Mouse (Mus musculus) lung, embryonic 14.5 days (tissue): ENCODE measurements around the gene Usp37. TPM values are rescaled to one million over a fixed set of nuclear protein-coding genes. Genes with fewer than 3 reads are reported as not detected.
A peak's percentile ranks its signal among the peaks of the same experiment; 100 is the strongest.

Source experiments
- ATAC-seq: fragments of 200-750 bp; cut with Nextera tagmentation; 2 replicates; pipeline ENCODE4 v1.8.0; 2017; ENCODE audit warnings: mild to moderate bottlenecking, moderate TSS enrichment, moderate library complexity; ENCODE audit not compliant: insufficient read depth
- DNase-seq: peaks from one replicate; pipeline ENCODE4 v3.0.0-alpha.2; 2015
- H3K27ac ChIP-seq: fragments of 300-500 bp; sonication (generic); 2 replicates; pipeline ENCODE4 v1.5.1; 2014; ENCODE audit warnings: low read depth, mild to moderate bottlenecking, moderate library complexity
- H3K27me3 ChIP-seq: fragments of 300-500 bp; sonication (generic); 2 replicates; pipeline ENCODE4 v1.6.1; 2014; ENCODE audit warnings: low read length, control low read depth; ENCODE audit not compliant: insufficient read depth
- H3K36me3 ChIP-seq: fragments of 300-500 bp; sonication (generic); 2 replicates; pipeline ENCODE4 v1.6.1; 2014; ENCODE audit warnings: control low read depth; ENCODE audit not compliant: insufficient read depth
- H3K4me1 ChIP-seq: fragments of 300-500 bp; sonication (generic); 2 replicates; pipeline ENCODE4 v1.6.1; 2014; ENCODE audit warnings: antibody characterized with exemption, control low read depth; ENCODE audit not compliant: insufficient read depth
- H3K4me2 ChIP-seq: fragments of 300-500 bp; sonication (generic); 2 replicates; pipeline ENCODE4 v1.6.1; 2014; ENCODE audit warnings: mild to moderate bottlenecking
- H3K4me3 ChIP-seq: fragments of 300-500 bp; sonication (generic); 2 replicates; pipeline ENCODE4 v1.5.1; 2014; ENCODE audit warnings: low read depth, low read length
- H3K9ac ChIP-seq: fragments of 300-500 bp; sonication (generic); 2 replicates; pipeline ENCODE4 v1.6.1; 2014
- H3K9me3 ChIP-seq: fragments of 300-500 bp; sonication (generic); 2 replicates; pipeline ENCODE4 v1.6.1; 2016; ENCODE audit warnings: low read depth, low read length, control low read depth
- CTCF ChIP-seq: IDR thresholded peaks from 2 replicates; pipeline ENCODE4 v1.5.1; 2016; ENCODE audit warnings: antibody characterized with exemption, low read depth
- WGBS: fragments of 180-500 bp; shearing (Covaris S2); extraction: QIAGEN DNeasy Blood & Tissue Kit; methylation state at CpG from one replicate; pipeline ENCODE4 v1.1.7; 2014; 5-methylcytosine and 5-hydroxymethylcytosine counted together
- polyA plus RNA-seq: library from polyadenylated mRNA; unstranded; fragments of >200 nt; fragmentation: Nextera tagmentation; extraction: Ambion mirVana; gene quantifications from 2 replicates; pipeline ENCODE4 v1.2.1, GENCODE M21; 2014

The Usp37 gene
- polyA plus RNA-seq, 1 experiment from 2014 or later = 40.4 TPM

GRCm38 (mm10) chr1:74433220-74433619, 110.9 kb downstream of the Usp37 start:
- no peak for TF ChIP-seq CTCF
- no peaks in the 10 kb centered on the region for H3K9me3 ChIP-seq
- no peak overlapping the region for H3K9ac ChIP-seq
- H3K4me2 ChIP-seq = no peak overlapping the region
- no peak for ATAC-seq
- H3K4me3 ChIP-seq = no peak overlapping the region
- H3K27ac ChIP-seq = no peak overlapping the region
- DNase-seq = no peak
- H3K27me3 ChIP-seq = no peaks in the 10 kb centered on the region
- WGBS = 83% methylated on average over 6 of the region's 6 CpGs
- no peaks in the 10 kb centered on the region for H3K4me1 ChIP-seq
- peaks cover 43% of the 10 kb centered on the region for H3K36me3 ChIP-seq

- H3K4me3 ChIP-seq = no peak overlapping the region
- no peak overlapping the region for H3K9ac ChIP-seq
- H3K9me3 ChIP-seq = no peaks in the 10 kb centered on the region
- WGBS = 65% methylated on average over 7 of the region's 7 CpGs
- H3K4me2 ChIP-seq = no peak overlapping the region
- H3K27me3 ChIP-seq = no peaks in the 10 kb centered on the region
- no peaks in the 10 kb centered on the region for H3K4me1 ChIP-seq
- DNase-seq (no peak), ATAC-seq (no peak)
- H3K36me3 ChIP-seq = no peaks in the 10 kb centered on the region
- H3K27ac ChIP-seq = no peak overlapping the region
- TF ChIP-seq CTCF = no peak
Observed at GRCm38 (mm10) chr1:74425845-74426244, 118.2 kb downstream of the Usp37 start.

GRCm38 (mm10) chr1:74423147-74423546, 120.9 kb downstream of the Usp37 start:
- H3K9me3 ChIP-seq = no peaks in the 10 kb centered on the region
- 17% methylated on average over 8 of the region's 8 CpGs for WGBS

GRCm38 (mm10) chr1:74419440-74419794, 124.7 kb downstream of the Usp37 start:
- H3K4me2 ChIP-seq = no peak overlapping the region
- TF ChIP-seq CTCF = no peak
- no peaks in the 10 kb centered on the region for H3K27me3 ChIP-seq
- no peak for ATAC-seq
- no peak overlapping the region for H3K4me3 ChIP-seq
- H3K27ac ChIP-seq = no peak overlapping the region
- WGBS = 35% methylated on average over 9 of the region's 9 CpGs
- no peak overlapping the region for H3K9ac ChIP-seq
- no peak for DNase-seq
- H3K36me3 ChIP-seq = no peaks in the 10 kb centered on the region
- no peaks in the 10 kb centered on the region for H3K4me1 ChIP-seq
- H3K9me3 ChIP-seq = no peaks in the 10 kb centered on the region

More at GRCm38 (mm10) chr1:74423147-74423546, 120.9 kb downstream of the Usp37 start:
- Histone ChIP-seq H3K36me3 (no peaks in the 10 kb centered on the region), H3K4me1 (no peaks in the 10 kb centered on the region), H3K9ac (no peak overlapping the region), H3K4me3 (no peak overlapping the region), H3K27me3 (no peaks in the 10 kb centered on the region), H3K27ac (no peak overlapping the region; the same call in 1 of the 2 replicates), H3K4me2 (no peak overlapping the region)
- peak; percentile 17 for DNase-seq
- no peak for TF ChIP-seq CTCF
- no peak for ATAC-seq

- Histone ChIP-seq H3K9me3 (no peaks in the 10 kb centered on the region), H3K9ac (no peak overlapping the region), H3K4me1 (no peaks in the 10 kb centered on the region), H3K4me2 (no peak overlapping the region), H3K4me3 (no peak overlapping the region), H3K36me3 (no peaks in the 10 kb centered on the region), H3K27ac (no peak overlapping the region), H3K27me3 (no peaks in the 10 kb centered on the region)
- 72% methylated on average over 17 of the region's 17 CpGs for WGBS
- DNase-seq = no peak
- no peak for TF ChIP-seq CTCF
- no peak for ATAC-seq
Observed at GRCm38 (mm10) chr1:74418747-74419439, 125.2 kb downstream of the Usp37 start.

GRCm38 (mm10) chr1:74415143-74415542, 128.9 kb downstream of the Usp37 start:
- 37% methylated on average over 4 of the region's 4 CpGs for WGBS
- DNase-seq (peak; percentile 23), ATAC-seq (no peak)
- H3K4me1 ChIP-seq = no peaks in the 10 kb centered on the region
- no peak overlapping the region for H3K4me3 ChIP-seq
- no peak overlapping the region for H3K4me2 ChIP-seq
- H3K27ac ChIP-seq = no peak overlapping the region
- no peaks in the 10 kb centered on the region for H3K36me3 ChIP-seq
- no peaks in the 10 kb centered on the region for H3K27me3 ChIP-seq
- H3K9me3 ChIP-seq = no peaks in the 10 kb centered on the region
- no peak overlapping the region for H3K9ac ChIP-seq
- no peak for TF ChIP-seq CTCF

- H3K27me3 ChIP-seq = no peaks in the 10 kb centered on the region
- no peaks in the 10 kb centered on the region for H3K4me1 ChIP-seq
- H3K4me2 ChIP-seq = no peak overlapping the region
- no peaks in the 10 kb centered on the region for H3K36me3 ChIP-seq
- H3K27ac ChIP-seq = no peak overlapping the region
- WGBS = 68% methylated on average over 8 of the region's 8 CpGs
- H3K9ac ChIP-seq = no peak overlapping the region
- no peaks in the 10 kb centered on the region for H3K9me3 ChIP-seq
- no peak overlapping the region for H3K4me3 ChIP-seq
- no peak for DNase-seq
- no peak for TF ChIP-seq CTCF
- no peak for ATAC-seq
Observed at GRCm38 (mm10) chr1:74412711-74413110, 131.4 kb downstream of the Usp37 start.
